Mouse (Mus musculus) stomach, postnatal 0 days (tissue): Measurements from ENCODE around the gene Utf1. TPM values are rescaled to one million over a fixed set of nuclear protein-coding genes. Genes with fewer than 3 reads are reported as not detected.

Source experiments
- ATAC-seq: fragments of 200-750 bp; cut with Nextera tagmentation; 2 replicates; pipeline ENCODE4 v1.8.0; 2017; ENCODE audit not compliant: low FRiP score, low TSS enrichment
- DNase-seq: peaks from one replicate; pipeline ENCODE4 v3.0.0-alpha.2; 2016; ENCODE audit warnings: low spot score
- H3K27ac ChIP-seq: fragments of 300-500 bp; sonication (generic); replicated peaks from 2 replicates; pipeline ENCODE4 v1.5.1; 2014; ENCODE audit warnings: mild to moderate bottlenecking, control low read depth
- H3K27me3 ChIP-seq: fragments of 300-500 bp; sonication (generic); 2 replicates; pipeline ENCODE4 v1.6.1; 2014; ENCODE audit warnings: low read length; ENCODE audit not compliant: control insufficient read depth, insufficient read depth
- H3K36me3 ChIP-seq: fragments of 300-500 bp; sonication (generic); 2 replicates; pipeline ENCODE4 v1.6.1; 2014; ENCODE audit warnings: low read length, mixed read lengths; ENCODE audit not compliant: control insufficient read depth, insufficient read depth
- H3K4me1 ChIP-seq: fragments of 300-500 bp; sonication (generic); replicated peaks from 2 replicates; pipeline ENCODE4 v1.6.1; 2014; ENCODE audit warnings: antibody characterized with exemption; ENCODE audit not compliant: control insufficient read depth, insufficient read depth
- H3K4me2 ChIP-seq: fragments of 300-500 bp; sonication (generic); replicated peaks from 2 replicates; pipeline ENCODE4 v1.6.1; 2014; ENCODE audit warnings: low read depth, mild to moderate bottlenecking, control low read depth, moderate library complexity
- H3K4me3 ChIP-seq: fragments of 300-500 bp; sonication (generic); 2 replicates; pipeline ENCODE4 v1.5.1; 2014; ENCODE audit warnings: low read depth, low read length, control low read depth
- H3K9ac ChIP-seq: fragments of 300-500 bp; sonication (generic); 2 replicates; pipeline ENCODE4 v1.6.1; 2014; ENCODE audit warnings: mild to moderate bottlenecking, low read length, control low read depth, mixed read lengths
- H3K9me3 ChIP-seq: fragments of 300-500 bp; sonication (generic); 2 replicates; pipeline ENCODE4 v1.6.1; 2016; ENCODE audit warnings: low read length; ENCODE audit not compliant: control insufficient read depth
- CTCF ChIP-seq: IDR thresholded peaks from 2 replicates; pipeline ENCODE4 v1.5.1; 2016; ENCODE audit warnings: antibody characterized with exemption, low read depth, mild to moderate bottlenecking, moderate library complexity
- EP300 ChIP-seq: optimal IDR thresholded peaks from 2 replicates; pipeline ENCODE3; 2016; ENCODE audit warnings: antibody characterized with exemption
- WGBS: fragments of 180-500 bp; shearing (Covaris S2); extraction: QIAGEN DNeasy Blood & Tissue Kit; methylation state at CpG from one replicate; pipeline ENCODE4 v1.1.7; 2014; 5-methylcytosine and 5-hydroxymethylcytosine counted together
- polyA plus RNA-seq: library from polyadenylated mRNA; unstranded; fragments of >200 nt; fragmentation: Nextera tagmentation; extraction: Ambion mirVana; gene quantifications from 2 replicates; pipeline ENCODE4 v1.2.1, GENCODE M21; 2015

Utf1 gene
- polyA plus RNA-seq, 1 experiment from 2014 or later: not detected

DNA sequence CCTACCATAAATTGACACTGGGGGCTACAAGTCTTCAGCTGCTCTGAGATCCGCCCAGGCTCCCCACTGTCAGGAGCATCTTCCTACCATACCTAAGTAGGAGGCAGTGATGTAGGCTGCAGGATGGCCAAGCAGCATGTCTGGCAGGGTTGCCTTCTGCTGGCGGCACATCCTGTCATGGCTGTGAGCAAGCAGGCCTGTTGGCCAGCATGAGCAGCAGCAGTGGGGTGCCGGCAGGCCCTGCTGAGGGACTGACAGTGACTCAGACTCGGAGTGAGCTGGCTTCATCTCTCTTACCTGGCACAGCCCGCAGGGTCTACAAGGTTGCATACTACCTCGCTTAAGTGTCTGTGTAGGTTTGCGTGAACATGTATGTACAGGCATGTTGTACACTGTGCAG, 44.1 kb upstream of the Utf1 start:
- Histone ChIP-seq H3K4me2 (no peak overlapping the region), H3K36me3 (no peaks in the 10 kb centered on the region), H3K4me3 (no peak overlapping the region), H3K9ac (no peak overlapping the region), H3K27me3 (no peaks in the 10 kb centered on the region; the same call in 1 of the 2 replicates), H3K4me1 (no peaks in the 10 kb centered on the region), H3K27ac (no peak overlapping the region), H3K9me3 (no peaks in the 10 kb centered on the region)
- DNase-seq (no peak), ATAC-seq (no peak)
- TF ChIP-seq EP300 (no peak), CTCF (no peak)
- 78% methylated on average over 7 of the region's 7 CpGs for whole genome bisulfite sequencing

DNA sequence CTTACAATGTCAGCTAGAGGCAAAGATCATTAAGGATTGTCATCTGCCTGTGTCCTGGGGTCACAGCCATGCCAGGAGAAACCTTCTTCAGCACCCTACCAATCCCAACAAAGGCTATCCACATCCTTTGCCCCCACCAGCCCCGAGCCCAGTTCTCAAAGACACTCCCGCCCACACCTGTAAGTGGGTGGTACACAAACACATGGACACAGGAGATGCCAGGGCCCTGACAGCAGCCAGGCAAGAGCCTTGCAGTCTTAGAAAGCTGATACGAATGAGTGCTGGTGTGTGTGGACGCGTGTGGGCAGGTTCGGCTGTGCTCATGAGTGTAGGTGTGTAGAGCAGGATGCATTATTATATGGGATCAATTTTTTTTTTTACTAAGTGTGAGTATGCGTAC, 43.1 kb upstream of the Utf1 start:
- Histone ChIP-seq H3K36me3 (no peaks in the 10 kb centered on the region), H3K9me3 (no peaks in the 10 kb centered on the region), H3K27ac (no peak overlapping the region), H3K4me3 (no peak overlapping the region), H3K27me3 (no peaks in the 10 kb centered on the region; the same call in 1 of the 2 replicates), H3K4me2 (no peak overlapping the region), H3K9ac (no peak overlapping the region), H3K4me1 (no peaks in the 10 kb centered on the region)
- DNase-seq: no peak
- TF ChIP-seq EP300: no peak
- no peak for TF ChIP-seq CTCF
- 85% methylated on average over 7 of the region's 7 CpGs for WGBS
- no peak for ATAC-seq

DNA sequence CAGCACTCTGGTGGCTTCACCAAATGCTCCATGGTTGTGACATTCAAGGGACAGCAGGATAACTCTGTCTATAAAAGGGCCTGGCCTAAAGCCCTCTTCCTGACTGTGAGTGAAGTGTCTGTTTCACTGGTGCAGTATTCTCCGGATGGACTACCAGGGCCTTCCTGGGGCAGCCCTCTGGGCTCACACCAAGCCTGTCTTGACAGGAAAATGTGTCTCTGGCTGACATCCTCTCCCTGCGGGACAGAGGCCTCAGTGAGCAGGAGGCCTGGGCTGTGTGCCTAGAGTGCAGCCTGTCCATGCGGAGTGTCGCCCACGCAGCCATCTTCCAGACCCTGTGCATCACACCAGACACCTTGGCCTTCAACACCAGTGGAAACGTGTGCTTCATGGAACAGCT, 42.7 kb upstream of the Utf1 start:
- Histone ChIP-seq H3K9me3 (no peaks in the 10 kb centered on the region), H3K9ac (no peak overlapping the region), H3K4me3 (no peak overlapping the region), H3K4me2 (no peak overlapping the region), H3K27me3 (no peaks in the 10 kb centered on the region; the same call in 1 of the 2 replicates), H3K36me3 (no peaks in the 10 kb centered on the region), H3K4me1 (no peaks in the 10 kb centered on the region), H3K27ac (no peak overlapping the region)
- ATAC-seq: no peak
- WGBS: 85% methylated on average over 6 of the region's 6 CpGs
- TF ChIP-seq EP300 (no peak), CTCF (no peak)
- no peak for DNase-seq

DNA sequence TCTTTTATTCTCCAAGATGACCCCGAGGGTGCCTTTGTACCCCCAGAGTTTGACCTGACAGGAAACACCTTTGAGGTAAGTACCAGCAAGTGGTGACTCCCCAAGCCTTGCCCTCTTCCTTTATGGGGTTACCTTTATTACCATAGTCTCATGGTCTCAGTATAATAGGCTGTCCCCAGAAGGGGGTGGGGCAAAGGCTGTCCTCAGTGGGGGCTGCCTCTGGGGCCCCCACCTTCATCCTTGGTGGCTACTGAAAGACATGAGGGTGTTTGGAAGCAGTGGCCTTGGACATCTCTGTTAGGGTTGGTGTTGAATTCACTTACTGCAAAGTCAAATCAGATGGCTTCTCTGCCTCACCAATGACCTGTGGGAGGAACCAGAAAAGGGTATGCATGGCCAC, 41.6 kb upstream of the Utf1 start:
- H3K9me3 ChIP-seq: no peaks in the 10 kb centered on the region
- no peaks in the 10 kb centered on the region for H3K27me3 ChIP-seq
- no peaks in the 10 kb centered on the region for H3K36me3 ChIP-seq
- TF ChIP-seq EP300: no peak
- TF ChIP-seq CTCF: no peak
- no peak overlapping the region for H3K4me3 ChIP-seq
- no peak overlapping the region for H3K9ac ChIP-seq
- ATAC-seq (no peak), DNase-seq (no peak)
- no peaks in the 10 kb centered on the region for H3K4me1 ChIP-seq
- H3K4me2 ChIP-seq: no peak overlapping the region
- no peak overlapping the region for H3K27ac ChIP-seq
- 48% methylated on average over 1 of the region's 1 CpGs for WGBS

DNA sequence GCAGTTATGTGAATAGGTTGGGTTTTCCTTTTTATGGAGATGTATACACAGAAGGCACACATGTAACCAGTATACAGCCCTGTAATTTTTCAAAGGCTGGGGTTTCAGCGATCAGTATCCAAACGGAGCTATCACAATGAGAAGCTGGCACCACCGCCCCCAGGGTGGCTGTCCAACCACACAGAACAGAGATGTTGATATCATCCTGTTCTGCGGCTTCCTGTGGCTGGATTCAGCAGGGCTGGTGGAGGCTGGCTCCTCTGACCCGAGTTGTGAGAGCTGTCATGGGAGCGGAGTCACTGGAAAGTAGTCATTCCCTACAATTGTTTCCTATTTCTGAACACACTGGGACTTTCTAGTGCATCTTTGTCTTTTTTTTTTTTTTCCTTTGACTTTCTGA, 38.3 kb upstream of the Utf1 start:
- TF ChIP-seq CTCF (no peak), EP300 (no peak)
- WGBS: 23% methylated on average over 6 of the region's 6 CpGs
- Histone ChIP-seq H3K9me3 (no peaks in the 10 kb centered on the region), H3K4me2 (no peak overlapping the region), H3K4me1 (no peaks in the 10 kb centered on the region), H3K4me3 (no peak overlapping the region), H3K27ac (no peak overlapping the region), H3K36me3 (no peaks in the 10 kb centered on the region), H3K27me3 (no peaks in the 10 kb centered on the region), H3K9ac (no peak overlapping the region)
- DNase-seq (no peak), ATAC-seq (no peak)

DNA sequence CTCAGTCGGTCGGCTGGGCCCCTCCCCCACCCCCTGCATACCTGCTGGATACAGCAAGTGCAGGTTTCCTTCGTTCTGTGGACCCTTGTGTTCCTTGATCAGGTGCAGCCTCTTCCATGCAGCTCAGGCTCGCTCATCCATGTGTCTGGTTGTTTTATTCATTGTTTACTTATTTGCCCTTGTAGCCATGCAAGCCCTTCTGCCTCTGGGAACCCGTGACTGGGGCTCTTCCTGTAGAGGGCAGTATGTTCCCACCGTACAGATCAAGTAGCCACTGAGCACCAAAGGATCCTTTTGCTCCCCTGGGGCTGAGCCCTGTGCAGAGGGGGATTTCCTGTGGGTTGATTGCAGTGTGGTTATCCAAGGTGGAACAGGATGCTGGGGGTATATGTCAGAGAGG, 37.9 kb upstream of the Utf1 start:
- 7% methylated on average over 6 of the region's 6 CpGs for WGBS
- peak; percentile 64 for DNase-seq
- Histone ChIP-seq H3K4me2 (no peak overlapping the region), H3K4me1 (no peaks in the 10 kb centered on the region), H3K27me3 (no peaks in the 10 kb centered on the region), H3K9me3 (no peaks in the 10 kb centered on the region), H3K27ac (no peak overlapping the region), H3K4me3 (no peak overlapping the region), H3K9ac (no peak overlapping the region), H3K36me3 (no peaks in the 10 kb centered on the region)
- TF ChIP-seq EP300: no peak
- peak; percentile 77 for TF ChIP-seq CTCF
- peak; percentile 62; the same call in 1 of the 2 replicates for ATAC-seq
